Mouse (Mus musculus) CH12.LX (cell line): ENCODE measurements around the gene Pml.

Source experiments
- CTCF ChIP-seq, 2 experiments: IDR thresholded peaks in 1 of 2; conservative IDR thresholded peaks in 1 of 2; 2 replicates each; pipeline ENCODE4 v1.5.1; 2011 to 2012; ENCODE audit warnings: low read depth in 2 of 2, low read length in 2 of 2, improper control_type of control experiment in 1 of 2, inconsistent platforms in 1 of 2, mild to moderate bottlenecking in 1 of 2, moderate library complexity in 1 of 2
- POLR2A ChIP-seq: IDR thresholded peaks from 2 replicates; pipeline ENCODE4 v1.6.1; 2011; ENCODE audit warnings: low read depth, mild to moderate bottlenecking, improper control_type of control experiment, low read length
- ZKSCAN1 ChIP-seq: IDR thresholded peaks from 2 replicates; pipeline ENCODE4 v1.6.1; 2012; ENCODE audit warnings: low read depth, inconsistent platforms, low read length, improper control_type of control experiment, borderline replicate concordance

- TF ChIP-seq POLR2A (no peak), CTCF (conservative IDR thresholded peaks at IDR 0.05 in 1 of 2, IDR thresholded peaks at IDR 0.05 in 1 of 2; ENCODE audit: low read depth in 2 of 2, low read length in 2 of 2) (peak; percentile 61 to 98; a peak in 3 of 4 replicates), ZKSCAN1 (no peak)
Measured at GRCm38 (mm10) chr9:58204448-58205000, 45.1 kb downstream of the Pml start.
